Mouse (Mus musculus) intestine, embryonic 14.5 days (tissue): ENCODE results near the gene Cadps2. TPM values are rescaled to one million over a fixed set of nuclear protein-coding genes. Genes with fewer than 3 reads are reported as not detected.

Source experiments
- ATAC-seq: fragments of 200-750 bp; cut with Nextera tagmentation; replicated peaks from 2 replicates; pipeline ENCODE4 v1.8.0; 2017; ENCODE audit warnings: low read depth, moderate number of reproducible peaks, moderate TSS enrichment, moderate library complexity; ENCODE audit not compliant: low FRiP score, low TSS enrichment
- DNase-seq: peaks from one replicate; pipeline ENCODE4 v3.0.0-alpha.2; 2018; ENCODE audit warnings: low spot score
- H3K27ac ChIP-seq: fragments of 300-500 bp; sonication (generic); 2 replicates; pipeline ENCODE4 v1.5.1; 2014; ENCODE audit warnings: low read depth, mild to moderate bottlenecking, control low read depth
- H3K27me3 ChIP-seq: fragments of 300-500 bp; sonication (generic); replicated peaks from 2 replicates; pipeline ENCODE4 v1.6.1; 2014; ENCODE audit warnings: low read length, control low read depth; ENCODE audit not compliant: control insufficient read depth, insufficient read depth
- H3K36me3 ChIP-seq: fragments of 300-500 bp; sonication (generic); 2 replicates; pipeline ENCODE4 v1.6.1; 2014; ENCODE audit warnings: low read length, control low read depth; ENCODE audit not compliant: control insufficient read depth, insufficient read depth
- H3K4me1 ChIP-seq: fragments of 300-500 bp; sonication (generic); replicated peaks from 2 replicates; pipeline ENCODE4 v1.6.1; 2014; ENCODE audit warnings: low read length, control low read depth, mixed read lengths; ENCODE audit not compliant: control insufficient read depth, insufficient read depth
- H3K4me2 ChIP-seq: fragments of 300-500 bp; sonication (generic); 2 replicates; pipeline ENCODE4 v1.6.1; 2014; ENCODE audit warnings: low read length
- H3K4me3 ChIP-seq: fragments of 300-500 bp; sonication (generic); 2 replicates; pipeline ENCODE4 v1.5.1; 2014; ENCODE audit warnings: low read depth, low read length, control low read depth, mixed read lengths
- H3K9ac ChIP-seq: fragments of 300-500 bp; sonication (generic); 2 replicates; pipeline ENCODE4 v1.6.1; 2014; ENCODE audit warnings: mild to moderate bottlenecking, low read length
- H3K9me3 ChIP-seq: fragments of 300-500 bp; sonication (generic); 2 replicates; pipeline ENCODE4 v1.6.1; 2016; ENCODE audit warnings: low read length, control low read depth; ENCODE audit not compliant: control insufficient read depth
- WGBS: fragments of 180-500 bp; shearing (Covaris S2); extraction: QIAGEN DNeasy Blood & Tissue Kit; methylation state at CpG from one replicate; pipeline ENCODE4 v1.1.7; 2014; 5-methylcytosine and 5-hydroxymethylcytosine counted together
- polyA plus RNA-seq: library from polyadenylated mRNA; unstranded; fragments of >200 nt; fragmentation: Nextera tagmentation; extraction: Ambion mirVana; gene quantifications from 2 replicates; pipeline ENCODE4 v1.2.1, GENCODE M21; 2014

Gene Cadps2
- polyA plus RNA-seq, 1 experiment from 2014 or later = 1.2 TPM

- H3K4me3 ChIP-seq = no peak overlapping the region
Measured at GRCm38 (mm10) chr6:23821819-23822218, 17.4 kb downstream of the Cadps2 start.

DNA sequence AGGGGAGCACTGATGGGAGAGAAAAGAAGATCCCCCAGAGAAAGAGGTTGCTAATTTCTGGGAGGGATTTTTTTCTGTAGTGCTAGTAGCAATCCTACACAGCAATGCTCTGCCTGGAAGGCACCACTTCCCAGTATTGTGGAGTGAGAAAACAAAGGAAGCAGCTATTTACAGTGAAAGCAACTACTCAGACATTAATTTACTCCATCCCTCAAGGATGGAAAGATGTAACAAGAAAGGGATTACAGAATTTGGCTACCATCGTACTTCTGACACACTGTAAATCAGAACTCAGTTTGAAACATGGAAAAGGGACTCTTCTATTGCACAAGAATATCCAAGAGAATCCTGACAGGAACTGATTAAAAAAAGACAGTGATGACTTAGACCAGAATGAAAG is 29.1 kb downstream of the Cadps2 start:
- Histone ChIP-seq H3K9ac (no peak overlapping the region), H3K4me2 (no peak overlapping the region), H3K27ac (no peak overlapping the region), H3K27me3 (no peaks in the 10 kb centered on the region), H3K9me3 (no peaks in the 10 kb centered on the region), H3K4me1 (no peaks in the 10 kb centered on the region), H3K36me3 (no peaks in the 10 kb centered on the region), H3K4me3 (no peak overlapping the region)
- ATAC-seq (no peak), DNase-seq (no peak)
- WGBS = 87% methylated on average over 1 of the region's 1 CpGs

More at GRCm38 (mm10) chr6:23821819-23822218, 17.4 kb downstream of the Cadps2 start:
- DNase-seq (no peak), ATAC-seq (no peak)
- H3K4me2 ChIP-seq = no peak overlapping the region
- no peak overlapping the region for H3K9ac ChIP-seq
- no peaks in the 10 kb centered on the region for H3K36me3 ChIP-seq
- no peaks in the 10 kb centered on the region for H3K4me1 ChIP-seq
- H3K27ac ChIP-seq = no peak overlapping the region
- WGBS = 84% methylated on average over 5 of the region's 5 CpGs
- no peaks in the 10 kb centered on the region for H3K27me3 ChIP-seq
- no peaks in the 10 kb centered on the region for H3K9me3 ChIP-seq

DNA sequence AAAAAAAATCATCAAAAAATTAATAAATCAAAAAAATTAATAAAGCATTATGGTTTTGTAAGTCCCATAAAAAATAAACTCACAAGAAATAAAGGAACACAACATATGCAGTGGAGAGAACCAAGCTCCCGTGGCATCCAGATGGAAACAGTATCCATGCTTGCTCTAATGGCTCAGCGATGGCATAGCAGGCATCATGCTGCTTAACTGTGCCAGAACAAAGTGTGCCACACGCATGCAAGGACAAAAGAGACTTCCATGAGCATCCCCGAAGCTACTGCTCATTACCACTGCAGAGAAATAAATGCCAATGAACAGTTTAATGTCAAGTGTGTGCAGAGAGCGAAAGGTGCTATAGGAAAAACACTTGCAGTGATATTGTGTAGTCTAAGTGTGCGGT is 29.9 kb downstream of the Cadps2 start:
- ATAC-seq (no peak), DNase-seq (no peak)
- Histone ChIP-seq H3K9ac (no peak overlapping the region), H3K4me3 (no peak overlapping the region), H3K27ac (no peak overlapping the region), H3K36me3 (no peaks in the 10 kb centered on the region), H3K9me3 (no peaks in the 10 kb centered on the region), H3K4me2 (no peak overlapping the region), H3K4me1 (no peaks in the 10 kb centered on the region), H3K27me3 (no peaks in the 10 kb centered on the region)
- WGBS = 87% methylated on average over 6 of the region's 6 CpGs

- Histone ChIP-seq H3K9ac (no peak overlapping the region), H3K9me3 (no peaks in the 10 kb centered on the region), H3K27me3 (no peaks in the 10 kb centered on the region), H3K4me1 (no peaks in the 10 kb centered on the region), H3K4me3 (no peak overlapping the region), H3K4me2 (no peak overlapping the region), H3K27ac (no peak overlapping the region), H3K36me3 (no peaks in the 10 kb centered on the region)
- 87% methylated on average over 7 of the region's 7 CpGs for WGBS
- no peak for ATAC-seq
- DNase-seq = no peak
Measured at GRCm38 (mm10) chr6:23805333-23805732, 33.9 kb downstream of the Cadps2 start.

DNA sequence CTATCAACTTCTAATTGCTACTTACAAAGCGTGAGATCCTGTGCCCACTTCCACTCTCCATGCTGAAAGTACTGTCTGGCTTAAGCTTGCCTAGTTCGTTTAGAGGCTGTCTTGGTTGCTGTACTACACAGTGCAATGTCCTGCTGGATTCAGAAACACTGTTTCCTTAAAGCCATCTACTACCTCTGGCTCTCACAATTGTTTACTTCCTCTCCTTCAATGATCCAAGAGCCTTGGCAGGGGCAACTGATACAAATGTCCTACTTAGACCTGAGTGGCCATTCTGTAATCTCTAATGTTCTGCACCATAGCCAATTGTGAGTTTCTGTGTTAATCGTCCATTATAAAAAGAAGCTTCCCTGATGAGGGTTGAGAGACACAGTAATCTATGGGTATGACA is 47.4 kb downstream of the Cadps2 start:
- H3K4me1 ChIP-seq = no peaks in the 10 kb centered on the region
- H3K9me3 ChIP-seq = no peaks in the 10 kb centered on the region
- 76% methylated on average over 3 of the region's 3 CpGs for WGBS
- no peak overlapping the region for H3K9ac ChIP-seq
- ATAC-seq (no peak), DNase-seq (no peak)
- H3K4me3 ChIP-seq = no peak overlapping the region
- no peaks in the 10 kb centered on the region for H3K27me3 ChIP-seq
- H3K4me2 ChIP-seq = no peak overlapping the region
- H3K36me3 ChIP-seq = no peaks in the 10 kb centered on the region
- H3K27ac ChIP-seq = no peak overlapping the region

GRCm38 (mm10) chr6:23777641-23778040 is 61.6 kb downstream of the Cadps2 start:
- ATAC-seq (no peak), DNase-seq (no peak)
- no peak overlapping the region for H3K4me3 ChIP-seq
- no peak overlapping the region for H3K27ac ChIP-seq
- no peaks in the 10 kb centered on the region for H3K36me3 ChIP-seq
- H3K9me3 ChIP-seq = no peaks in the 10 kb centered on the region
- H3K27me3 ChIP-seq = no peaks in the 10 kb centered on the region
- WGBS = 38% methylated on average over 1 of the region's 1 CpGs
- H3K4me2 ChIP-seq = no peak overlapping the region
- H3K4me1 ChIP-seq = no peaks in the 10 kb centered on the region
- no peak overlapping the region for H3K9ac ChIP-seq

- Histone ChIP-seq H3K27ac (no peak overlapping the region), H3K4me3 (no peak overlapping the region), H3K9ac (no peak overlapping the region), H3K9me3 (no peaks in the 10 kb centered on the region), H3K4me2 (no peak overlapping the region), H3K36me3 (no peaks in the 10 kb centered on the region), H3K4me1 (no peaks in the 10 kb centered on the region), H3K27me3 (no peaks in the 10 kb centered on the region)
- WGBS = 71% methylated on average over 3 of the region's 3 CpGs
- ATAC-seq (no peak), DNase-seq (no peak)
Measured at GRCm38 (mm10) chr6:23762204-23762603, 77.0 kb downstream of the Cadps2 start.

- 78% methylated on average over 2 of the region's 2 CpGs for WGBS
Measured at GRCm38 (mm10) chr6:23758249-23758648, 81.0 kb downstream of the Cadps2 start.

DNA sequence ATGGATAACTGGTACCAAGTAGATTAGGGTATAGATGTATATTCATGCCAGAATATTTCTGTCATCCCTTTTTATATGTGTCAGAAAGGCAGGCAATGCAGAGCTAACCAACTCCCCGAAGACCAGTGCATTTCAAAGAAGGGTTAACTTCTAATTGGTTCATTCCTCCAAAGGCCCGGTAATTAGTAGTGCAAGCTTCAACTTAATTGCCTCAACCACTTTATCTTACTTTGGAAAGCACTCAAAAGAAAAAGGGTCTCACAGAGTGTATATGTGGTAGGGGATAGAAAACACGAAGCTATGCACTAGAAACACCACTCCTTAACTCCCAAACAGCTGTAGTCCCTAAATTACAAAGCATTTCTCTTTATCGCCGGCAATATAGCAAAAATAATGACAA is 90.4 kb downstream of the Cadps2 start:
- Histone ChIP-seq H3K9me3 (no peaks in the 10 kb centered on the region), H3K27me3 (no peaks in the 10 kb centered on the region), H3K9ac (no peak overlapping the region), H3K36me3 (no peaks in the 10 kb centered on the region), H3K27ac (no peak overlapping the region), H3K4me2 (no peak overlapping the region), H3K4me3 (no peak overlapping the region), H3K4me1 (no peaks in the 10 kb centered on the region)
- DNase-seq (no peak), ATAC-seq (no peak)
- WGBS = 84% methylated on average over 5 of the region's 5 CpGs

More at GRCm38 (mm10) chr6:23758249-23758648, 81.0 kb downstream of the Cadps2 start:
- no peaks in the 10 kb centered on the region for H3K36me3 ChIP-seq
- H3K4me2 ChIP-seq = no peak overlapping the region
- no peak overlapping the region for H3K9ac ChIP-seq
- DNase-seq (no peak), ATAC-seq (no peak)
- H3K4me3 ChIP-seq = no peak overlapping the region
- no peaks in the 10 kb centered on the region for H3K9me3 ChIP-seq
- no peaks in the 10 kb centered on the region for H3K27me3 ChIP-seq
- H3K27ac ChIP-seq = no peak overlapping the region
- no peaks in the 10 kb centered on the region for H3K4me1 ChIP-seq
